Mouse (Mus musculus) lung, embryonic 15.5 days (tissue): ENCODE measurements at regions not wholly inside any gene's neighbourhood (a gene's known extent, or its start where the extent isn't known, plus 50 kb on each side); places are given as distances from the start of the nearest gene placed in this dataset.

ENCODE experiments used
- ATAC-seq: fragments of 200-750 bp; cut with Nextera tagmentation; 2 replicates; pipeline ENCODE4 v1.8.0; 2017; ENCODE audit warnings: moderate number of reproducible peaks, borderline replicate concordance; ENCODE audit not compliant: low FRiP score, low TSS enrichment; ENCODE audit errors: extremely low read depth
- H3K27ac ChIP-seq: fragments of 300-500 bp; sonication (generic); 2 replicates; pipeline ENCODE4 v1.5.1; 2015; ENCODE audit warnings: moderate library complexity, mild to moderate bottlenecking, inconsistent platforms
- H3K27me3 ChIP-seq: fragments of 300-500 bp; sonication (generic); 2 replicates; pipeline ENCODE4 v1.6.1; 2015; ENCODE audit warnings: inconsistent platforms
- H3K36me3 ChIP-seq: fragments of 300-500 bp; sonication (generic); 2 replicates; pipeline ENCODE4 v1.6.1; 2015; ENCODE audit warnings: inconsistent platforms
- H3K4me1 ChIP-seq: fragments of 300-500 bp; sonication (generic); 2 replicates; pipeline ENCODE4 v1.6.1; 2015; ENCODE audit warnings: inconsistent platforms
- H3K4me2 ChIP-seq: fragments of 300-500 bp; sonication (generic); 2 replicates; pipeline ENCODE4 v1.6.1; 2015; ENCODE audit warnings: inconsistent platforms, mild to moderate bottlenecking, moderate library complexity
- H3K4me3 ChIP-seq: fragments of 300-500 bp; sonication (generic); 2 replicates; pipeline ENCODE4 v1.5.1; 2015; ENCODE audit warnings: mild to moderate bottlenecking, inconsistent platforms
- H3K9ac ChIP-seq: fragments of 300-500 bp; sonication (generic); 2 replicates; pipeline ENCODE4 v1.6.1; 2015; ENCODE audit warnings: inconsistent platforms
- H3K9me3 ChIP-seq: fragments of 300-500 bp; sonication (generic); 2 replicates; pipeline ENCODE4 v1.6.1; 2016; ENCODE audit warnings: inconsistent platforms
- WGBS: fragments of 180-500 bp; shearing (Covaris S2); methylation state at CpG from one replicate; pipeline ENCODE4 v1.1.7; 2015; 5-methylcytosine and 5-hydroxymethylcytosine counted together

DNA sequence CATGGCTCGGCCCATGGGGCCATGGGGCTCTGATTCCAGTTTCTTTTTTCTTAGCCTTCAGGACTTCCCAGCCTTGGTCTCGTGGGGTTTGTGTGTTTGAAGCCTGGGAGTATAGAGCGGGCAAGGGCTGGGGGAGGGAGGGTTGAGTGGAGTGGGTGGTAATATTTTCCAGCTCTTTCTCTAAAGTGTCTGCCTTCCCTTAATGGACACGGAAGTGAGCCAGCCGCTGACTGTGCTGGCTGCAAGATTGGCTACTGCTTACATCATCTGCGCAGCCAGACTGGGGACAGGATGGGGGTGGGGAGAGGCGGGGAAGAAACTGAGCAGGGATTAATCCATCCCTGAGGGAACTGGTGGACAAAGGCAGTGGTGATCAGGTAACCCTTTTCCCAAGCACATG, 52.3 kb downstream of the Tnp1 start:
- peak overlapping the region; percentile 57 for H3K27ac ChIP-seq
- H3K9ac ChIP-seq = no peak overlapping the region
- H3K4me2 ChIP-seq = peak overlapping the region; percentile 11
- no peak overlapping the region for H3K4me3 ChIP-seq
- H3K36me3 ChIP-seq = no peaks in the 10 kb centered on the region
- no peaks in the 10 kb centered on the region for H3K27me3 ChIP-seq
- H3K9me3 ChIP-seq = no peaks in the 10 kb centered on the region
- peaks cover 15% of the 10 kb centered on the region for H3K4me1 ChIP-seq
- WGBS = 21% methylated on average over 7 of the region's 7 CpGs
- ATAC-seq = peak; percentile 92

DNA sequence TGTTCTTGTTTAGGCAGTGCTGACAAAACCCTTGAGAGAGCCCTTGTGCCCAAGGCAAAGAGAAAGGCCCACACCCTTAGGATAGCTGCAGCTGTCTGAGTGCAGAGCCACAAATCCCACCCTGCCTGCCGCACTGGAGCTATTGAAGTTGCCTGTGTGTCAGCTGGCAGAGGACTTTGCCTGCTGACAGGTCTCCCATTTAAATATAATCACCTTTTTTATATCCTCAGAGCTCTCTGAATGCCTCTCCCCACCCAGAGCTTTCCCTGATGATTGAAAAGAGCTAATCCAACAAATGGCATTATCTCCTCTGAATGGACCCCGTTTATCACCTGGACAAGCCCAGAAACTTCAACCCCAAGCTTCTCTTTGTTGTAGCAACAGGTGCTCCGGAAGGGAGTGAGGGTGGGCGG, 55.5 kb downstream of the Tnp1 start:
- WGBS = 19% methylated on average over 4 of the region's 4 CpGs
- H3K9ac ChIP-seq = no peak overlapping the region
- no peak for ATAC-seq
- peak overlapping the region; percentile 47 for H3K27ac ChIP-seq
- no peak overlapping the region for H3K4me2 ChIP-seq
- no peak overlapping the region for H3K4me3 ChIP-seq
- no peaks in the 10 kb centered on the region for H3K27me3 ChIP-seq
- H3K4me1 ChIP-seq = peaks cover 17% of the 10 kb centered on the region
- no peaks in the 10 kb centered on the region for H3K36me3 ChIP-seq
- H3K9me3 ChIP-seq = no peaks in the 10 kb centered on the region

DNA sequence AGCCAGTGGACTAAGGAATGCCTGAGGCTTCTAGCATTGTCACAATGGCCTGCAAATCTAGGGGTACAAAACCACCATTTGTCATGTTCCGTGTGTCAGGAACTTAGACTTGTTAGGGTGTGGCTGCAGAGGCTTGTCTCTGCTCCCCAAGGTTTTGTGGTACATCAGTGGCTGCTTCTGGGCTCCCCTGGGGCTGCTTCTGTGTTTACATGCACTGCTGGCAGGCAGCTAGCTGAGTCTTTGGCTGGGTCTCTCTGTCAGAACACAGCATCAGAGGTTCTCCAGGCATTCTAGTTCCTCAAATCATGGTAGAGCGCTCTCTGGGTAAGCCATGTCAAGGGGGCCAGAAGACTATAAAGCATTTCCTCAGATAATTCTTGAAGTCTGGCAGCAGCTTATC, 60.3 kb downstream of the Tnp1 start:
- no peak for ATAC-seq
- H3K4me1 ChIP-seq = peaks cover 7% of the 10 kb centered on the region
- H3K27ac ChIP-seq = no peak overlapping the region
- H3K4me2 ChIP-seq = no peak overlapping the region
- 73% methylated on average over 2 of the region's 2 CpGs for WGBS
- H3K9ac ChIP-seq = no peak overlapping the region
- H3K36me3 ChIP-seq = no peaks in the 10 kb centered on the region
- no peak overlapping the region for H3K4me3 ChIP-seq
- H3K9me3 ChIP-seq = no peaks in the 10 kb centered on the region
- H3K27me3 ChIP-seq = no peaks in the 10 kb centered on the region

DNA sequence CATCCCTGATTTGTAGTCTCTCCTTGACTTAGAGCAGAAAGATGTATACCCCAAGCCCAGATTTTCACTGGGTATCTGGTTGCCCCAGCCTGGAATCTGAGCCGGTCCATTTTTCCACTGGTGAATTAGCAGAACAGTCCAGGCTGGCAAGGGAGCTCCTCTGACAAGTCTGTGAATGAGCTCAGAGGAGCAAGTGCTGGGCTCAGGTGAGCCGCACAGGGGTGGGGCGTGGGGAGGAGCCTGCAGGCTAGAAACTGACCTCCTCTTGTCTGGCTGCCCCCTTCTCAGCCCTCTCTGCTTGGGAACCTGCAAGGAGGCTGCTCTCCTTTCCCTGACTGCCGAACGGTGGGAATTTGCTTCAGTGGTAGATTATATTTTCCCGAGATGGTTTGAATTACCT, 62.8 kb downstream of the Tnp1 start:
- 0 out of 2 replicates have a peak overlapping the region, but pooled peaks have one; percentile 48 for H3K27ac ChIP-seq
- H3K9me3 ChIP-seq = no peaks in the 10 kb centered on the region
- H3K36me3 ChIP-seq = no peaks in the 10 kb centered on the region
- no peaks in the 10 kb centered on the region for H3K27me3 ChIP-seq
- no peak overlapping the region for H3K4me3 ChIP-seq
- 0 out of 2 replicates have a peak, but pooled peaks cover 3% of the 10 kb centered on the region for H3K4me1 ChIP-seq
- WGBS = 33% methylated on average over 6 of the region's 6 CpGs
- no peak overlapping the region for H3K9ac ChIP-seq
- no peak overlapping the region for H3K4me2 ChIP-seq
- ATAC-seq = peak; percentile 59; the same call in 1 of the 2 replicates

DNA sequence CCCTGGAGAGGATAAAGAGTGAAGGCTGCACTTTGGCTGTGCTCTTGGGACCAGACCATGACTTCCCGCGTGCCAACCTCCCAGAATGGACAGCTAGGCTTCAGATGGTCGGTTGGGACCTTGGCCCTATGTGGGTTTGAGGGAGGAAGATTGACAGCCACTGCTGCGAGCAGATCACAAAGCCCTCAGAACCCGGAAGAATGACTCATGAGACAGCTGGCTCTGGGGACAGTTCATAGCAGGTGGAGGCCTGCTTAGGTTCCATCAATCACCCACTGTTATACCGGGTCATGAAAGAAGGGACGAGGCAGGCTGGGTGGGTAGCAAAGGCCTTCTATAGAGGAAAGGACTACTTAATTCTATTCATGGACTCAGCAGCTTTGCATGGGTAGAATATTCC, 63.9 kb downstream of the Tnp1 start:
- ATAC-seq = no peak
- H3K4me1 ChIP-seq = 0 out of 2 replicates have a peak, but pooled peaks cover 3% of the 10 kb centered on the region
- no peaks in the 10 kb centered on the region for H3K36me3 ChIP-seq

DNA sequence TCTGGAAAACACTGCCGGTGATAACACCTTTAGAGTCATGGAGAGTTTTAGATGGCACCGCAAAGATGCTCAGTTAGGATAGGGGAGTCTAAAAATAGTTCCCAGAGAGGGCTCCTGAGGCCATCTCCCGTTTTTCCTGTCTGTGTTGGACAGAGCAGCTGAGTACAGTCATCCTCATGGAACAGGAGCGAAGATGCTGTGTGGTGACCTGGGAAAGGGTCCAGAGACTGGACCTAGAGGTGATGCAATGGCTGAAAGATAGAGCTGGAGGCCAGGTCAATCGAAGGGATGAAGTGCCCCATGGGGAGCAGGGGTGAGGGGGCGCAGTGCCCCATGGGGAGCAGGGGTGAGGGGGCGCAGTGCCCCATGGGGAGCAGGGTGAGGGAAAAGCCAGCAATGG, 64.3 kb downstream of the Tnp1 start:
- no peak overlapping the region for H3K9ac ChIP-seq
- WGBS = 78% methylated on average over 7 of the region's 7 CpGs
- H3K4me2 ChIP-seq = no peak overlapping the region
- ATAC-seq = no peak
- H3K4me3 ChIP-seq = no peak overlapping the region
- H3K27me3 ChIP-seq = no peaks in the 10 kb centered on the region
- H3K36me3 ChIP-seq = no peaks in the 10 kb centered on the region
- H3K4me1 ChIP-seq = peaks cover 6% of the 10 kb centered on the region
- no peak overlapping the region for H3K27ac ChIP-seq
- H3K9me3 ChIP-seq = no peaks in the 10 kb centered on the region

More for the DNA sequence above, 63.9 kb downstream of the Tnp1 start:
- Histone ChIP-seq H3K4me3 (no peak overlapping the region), H3K27me3 (no peaks in the 10 kb centered on the region), H3K9me3 (no peaks in the 10 kb centered on the region), H3K4me2 (no peak overlapping the region), H3K27ac (no peak overlapping the region), H3K9ac (no peak overlapping the region)
- WGBS = 61% methylated on average over 7 of the region's 7 CpGs

DNA sequence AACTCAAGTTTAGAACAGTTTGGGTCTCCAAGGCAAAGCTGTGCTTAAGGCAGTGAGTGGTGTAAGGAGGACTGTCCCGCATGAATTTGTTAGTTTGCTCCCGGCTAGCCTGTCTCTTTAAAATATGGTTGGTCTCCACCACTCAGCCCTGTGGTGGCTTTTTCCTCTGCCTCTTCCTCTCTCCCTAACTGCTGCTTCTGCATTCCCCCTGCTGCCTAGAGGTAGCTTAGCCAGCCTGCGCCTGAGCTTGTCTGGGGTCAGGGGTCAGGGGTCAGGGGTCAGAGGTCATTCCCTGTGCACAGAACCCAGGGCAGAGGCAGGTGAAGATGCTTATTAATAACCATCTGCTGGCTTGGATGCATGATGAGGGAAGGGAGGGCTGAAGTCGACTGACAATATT, 69.5 kb downstream of the Tnp1 start:
- WGBS = 15% methylated on average over 4 of the region's 4 CpGs
- no peaks in the 10 kb centered on the region for H3K9me3 ChIP-seq
- no peak overlapping the region for H3K4me2 ChIP-seq
- H3K9ac ChIP-seq = no peak overlapping the region
- no peak for ATAC-seq
- no peaks in the 10 kb centered on the region for H3K27me3 ChIP-seq
- no peak overlapping the region for H3K4me3 ChIP-seq
- H3K36me3 ChIP-seq = no peaks in the 10 kb centered on the region
- H3K4me1 ChIP-seq = peaks cover 29% of the 10 kb centered on the region
- H3K27ac ChIP-seq = peak overlapping the region; percentile 72

DNA sequence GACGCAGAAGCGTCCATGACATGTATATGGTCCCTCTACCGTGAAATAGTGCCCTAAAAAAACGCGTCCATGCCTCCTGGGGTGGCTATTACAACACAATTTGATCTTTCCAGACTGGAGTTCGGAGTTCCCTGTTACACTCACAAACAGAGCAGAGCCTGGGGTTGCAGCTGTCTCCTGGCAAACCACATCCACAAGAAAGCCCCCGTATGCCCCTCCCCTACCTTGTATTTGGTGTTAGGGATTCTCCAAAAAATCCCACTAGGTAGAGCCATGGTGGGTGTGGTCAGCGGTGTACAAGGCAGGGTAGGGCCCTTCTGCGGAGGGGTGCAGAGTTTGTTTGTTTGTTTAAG, 70.0 kb downstream of the Tnp1 start:
- Histone ChIP-seq H3K27ac (peak overlapping the region; percentile 72), H3K9ac (no peak overlapping the region), H3K27me3 (no peaks in the 10 kb centered on the region), H3K36me3 (no peaks in the 10 kb centered on the region), H3K9me3 (no peaks in the 10 kb centered on the region), H3K4me3 (no peak overlapping the region), H3K4me2 (peak overlapping the region; percentile 37), H3K4me1 (peaks cover 29% of the 10 kb centered on the region)
- WGBS = 15% methylated on average over 9 of the region's 9 CpGs
- peak; percentile 23 for ATAC-seq

DNA sequence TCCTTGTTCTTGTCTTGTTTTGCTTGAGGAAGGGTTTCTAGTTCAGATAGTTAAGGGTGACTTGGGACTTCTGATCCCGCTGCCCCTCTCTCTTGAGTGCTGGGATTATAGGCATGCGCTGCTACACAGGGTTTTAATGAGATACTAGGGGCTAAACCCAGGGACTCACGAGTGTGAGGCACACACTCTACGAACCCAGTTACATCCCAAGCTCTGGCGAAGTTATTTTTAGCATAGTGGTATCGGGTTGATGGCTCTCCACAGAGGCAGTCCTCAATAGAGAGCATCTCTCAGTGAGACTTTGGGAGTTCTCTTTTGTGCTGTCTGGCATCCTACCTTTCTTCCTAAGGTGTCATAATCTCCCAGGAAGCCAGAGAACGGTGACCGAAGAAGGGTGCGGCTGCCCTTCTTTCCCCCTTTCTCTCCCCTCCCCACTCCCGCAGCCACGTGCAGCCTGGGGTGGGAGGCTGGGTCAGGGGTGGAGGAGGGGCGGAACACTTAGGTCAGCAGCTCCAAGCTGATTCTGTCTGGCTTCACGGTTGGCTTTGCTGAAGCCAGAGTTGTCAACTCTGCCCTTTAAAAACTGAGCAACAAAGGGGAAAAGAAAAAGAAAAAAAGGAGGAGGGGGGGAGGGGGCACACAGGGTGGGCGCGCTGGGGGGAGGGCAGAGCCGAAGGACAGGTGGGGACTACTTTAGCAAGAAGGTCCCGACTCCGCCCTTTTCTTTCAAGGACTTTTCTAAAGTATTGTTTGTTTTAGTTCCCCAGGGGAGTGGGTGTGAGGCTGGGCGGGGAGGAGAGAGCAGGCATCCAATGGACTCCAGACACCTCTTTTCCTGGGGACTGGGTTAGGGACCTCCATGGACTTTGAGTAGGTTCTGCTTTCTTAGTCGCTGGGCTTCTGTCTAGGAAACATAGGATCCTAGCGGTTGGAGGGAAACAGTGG, 70.4 kb upstream of the Igfbp5 start:
- 11% methylated on average over 21 of the region's 21 CpGs for WGBS
- H3K4me2 ChIP-seq = peak overlapping the region; percentile 37
- no peaks in the 10 kb centered on the region for H3K36me3 ChIP-seq
- H3K27me3 ChIP-seq = no peaks in the 10 kb centered on the region
- no peak overlapping the region for H3K9ac ChIP-seq
- peak overlapping the region; percentile 72 for H3K27ac ChIP-seq
- H3K4me3 ChIP-seq = no peak overlapping the region
- peaks cover 29% of the 10 kb centered on the region for H3K4me1 ChIP-seq
- ATAC-seq = peak; percentile 71
- no peaks in the 10 kb centered on the region for H3K9me3 ChIP-seq

DNA sequence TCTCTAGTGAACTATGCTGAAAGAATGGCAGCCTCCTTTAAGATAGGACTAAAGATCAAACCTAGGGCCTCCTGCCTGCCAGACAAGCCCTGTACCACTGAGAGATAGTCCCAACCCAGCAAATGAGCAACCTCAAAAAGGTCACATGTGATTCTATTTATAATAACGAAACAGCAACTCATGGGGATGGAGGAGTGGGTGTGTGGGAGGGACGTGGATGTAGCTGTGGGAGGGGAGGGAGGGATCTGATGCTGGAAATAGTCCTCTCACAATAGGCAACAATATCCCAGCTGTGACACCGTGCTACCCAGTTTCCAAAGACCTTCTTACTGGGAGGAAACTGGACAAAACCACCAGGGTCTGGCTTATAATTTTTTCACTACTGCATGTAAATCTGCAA, 69.5 kb upstream of the Igfbp5 start:
- ATAC-seq = no peak
- Histone ChIP-seq H3K27me3 (no peaks in the 10 kb centered on the region), H3K9ac (no peak overlapping the region), H3K4me1 (peaks cover 29% of the 10 kb centered on the region), H3K4me2 (no peak overlapping the region), H3K9me3 (no peaks in the 10 kb centered on the region), H3K36me3 (no peaks in the 10 kb centered on the region), H3K27ac (peak overlapping the region; percentile 72), H3K4me3 (no peak overlapping the region)
- whole genome bisulfite sequencing = 41% methylated on average over 3 of the region's 3 CpGs

DNA sequence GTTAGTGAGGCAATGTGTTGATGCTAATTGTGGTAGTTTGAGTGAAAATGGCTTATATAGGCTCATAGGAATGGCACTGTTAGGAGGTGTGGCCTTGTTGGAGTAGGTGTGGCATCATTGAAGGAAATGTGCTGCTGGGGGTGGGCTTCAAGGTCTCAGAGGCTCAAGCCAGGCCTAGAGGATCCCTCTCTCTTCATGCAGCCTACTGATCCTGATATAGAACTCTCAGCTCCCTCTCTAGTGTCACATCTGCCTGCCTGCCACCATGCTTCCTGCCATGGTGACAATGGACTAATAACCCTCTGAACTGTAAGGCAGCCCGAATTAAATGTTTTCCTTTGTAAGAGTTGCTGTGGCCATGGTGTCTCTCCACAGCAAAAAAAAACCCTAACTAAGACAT, 68.4 kb upstream of the Igfbp5 start:
- no peaks in the 10 kb centered on the region for H3K36me3 ChIP-seq

DNA sequence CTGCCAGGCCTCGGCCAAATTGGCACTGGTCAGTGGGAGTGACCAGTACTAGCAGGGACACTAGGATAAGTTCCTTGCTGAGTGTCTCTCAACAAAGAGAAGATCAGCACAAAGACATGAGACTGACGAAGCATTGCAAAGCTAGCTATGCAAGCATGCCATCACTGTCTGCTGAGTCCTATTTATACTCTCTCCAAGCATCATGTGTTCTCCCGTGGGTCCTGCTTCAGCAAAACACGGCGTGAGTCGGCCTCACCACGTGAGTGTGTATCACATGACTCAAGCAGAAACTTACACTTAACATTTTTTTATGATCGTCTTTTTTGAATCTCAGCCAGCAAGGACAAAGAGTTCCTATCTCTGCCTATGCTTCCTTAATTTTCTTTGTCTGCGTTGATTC, 67.7 kb upstream of the Igfbp5 start:
- H3K4me3 ChIP-seq = no peak overlapping the region
- 53% methylated on average over 9 of the region's 9 CpGs for WGBS
- H3K9me3 ChIP-seq = no peaks in the 10 kb centered on the region
- peaks cover 29% of the 10 kb centered on the region for H3K4me1 ChIP-seq
- peak overlapping the region; percentile 74 for H3K27ac ChIP-seq
- H3K9ac ChIP-seq = no peak overlapping the region
- no peak overlapping the region for H3K4me2 ChIP-seq
- ATAC-seq = no peak
- no peaks in the 10 kb centered on the region for H3K36me3 ChIP-seq
- no peaks in the 10 kb centered on the region for H3K27me3 ChIP-seq

More for the DNA sequence above, 68.4 kb upstream of the Igfbp5 start:
- 75% methylated on average over 1 of the region's 1 CpGs for WGBS
- H3K9me3 ChIP-seq = no peaks in the 10 kb centered on the region
- H3K9ac ChIP-seq = no peak overlapping the region
- H3K4me2 ChIP-seq = no peak overlapping the region
- H3K27me3 ChIP-seq = no peaks in the 10 kb centered on the region
- H3K4me3 ChIP-seq = no peak overlapping the region
- no peak overlapping the region for H3K27ac ChIP-seq
- ATAC-seq = no peak
- peaks cover 29% of the 10 kb centered on the region for H3K4me1 ChIP-seq
